Mouse (Mus musculus): ENCODE measurements around the gene Wdr61. TPM values are rescaled to one million over a fixed set of nuclear protein-coding genes. Genes with fewer than 3 reads are reported as not detected.
A peak's percentile ranks its signal among the peaks of the same experiment; 100 is the strongest.

Gene Wdr61
- polyA plus RNA-seq (2012; rRNA removed) (34.8 and 50.6 TPM in 2 replicates), polyA plus RNA-seq (2014; fragmentation: Nextera tagmentation; extraction: Ambion mirVana) (106 and 108 TPM in 2 replicates)

DNA sequence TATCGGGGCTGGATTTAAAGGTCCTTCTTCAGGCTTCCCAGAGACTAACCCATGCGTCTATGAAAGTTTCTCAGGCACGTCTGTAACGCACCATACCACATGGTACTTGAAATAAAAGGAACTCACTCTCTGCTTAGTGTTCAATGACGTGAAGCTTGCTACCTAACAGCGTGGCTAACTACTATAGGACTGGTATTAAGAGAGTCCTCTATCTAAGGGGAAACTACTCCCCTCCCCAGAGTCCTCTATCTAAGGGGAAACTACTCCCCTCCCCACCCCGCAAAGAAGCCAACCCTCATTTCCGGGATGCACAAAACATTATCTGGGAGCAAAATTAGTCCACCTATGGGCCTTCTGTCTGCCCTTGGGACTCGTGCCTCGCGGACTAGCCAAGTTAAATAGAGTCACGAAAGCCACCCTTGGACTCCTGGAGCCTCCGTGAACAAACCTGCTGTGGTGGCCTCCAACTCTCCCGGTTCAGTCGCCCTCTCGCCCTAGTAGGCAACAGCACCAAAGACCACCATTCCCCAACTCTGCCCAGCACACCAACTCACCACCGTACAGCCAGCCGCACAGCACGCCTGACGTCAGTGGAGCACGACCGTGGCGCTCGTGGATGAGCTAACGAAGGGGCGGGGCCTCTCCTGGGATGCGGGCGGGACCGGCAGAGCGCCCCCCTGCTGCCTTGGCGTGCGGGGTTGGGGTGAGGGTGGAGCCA, at the start of gene Wdr61:
Gene Wdr61 (minus strand): TSS at position 599 of the 718 bp plus-strand sequence.
- peak within 1 kb of the TSS; percentile 54 for H3K27ac ChIP-seq
- TF ChIP-seq EP300 (IDR thresholded peaks at IDR 0.05; ENCODE audit: low read depth) (no peak), CTCF (IDR thresholded peaks at IDR 0.05; ENCODE audit: low read depth) (peak; percentile 93)
- H3K36me3 ChIP-seq (replicated peaks; ENCODE audit: control insufficient read depth, insufficient read depth, low read depth), result peaks cover 6% of the 10 kb centered on the region; the same call in 1 of the 2 replicates
- peaks cover 11% of the 10 kb centered on the region in 2 experiments for H3K4me1 ChIP-seq (replicated peaks; ENCODE audit: control insufficient read depth in 2 of 2, insufficient read depth in 2 of 2, low read length in 1 of 2)
- under 1% methylated on average over 32 of the region's 32 CpGs for WGBS (ENCODE audit: insufficient replicate concordance)
- peak within 1 kb of the TSS; percentile 84 for H3K9ac ChIP-seq (replicated peaks)
- H3K4me3 ChIP-seq (ENCODE audit: insufficient read depth in 1 of 2, low read depth in 2 of 2, low read length in 2 of 2), result peak within 1 kb of the TSS; percentile 73 to 92
- ATAC-seq (ENCODE audit: insufficient read depth), result peak; percentile 97
- H3K27me3 ChIP-seq (ENCODE audit: control insufficient read depth, insufficient read depth, low read length), result no peaks in the 10 kb centered on the region
- no peaks in the 10 kb centered on the region for H3K9me3 ChIP-seq (ENCODE audit: control insufficient read depth, low read length)
- peak within 1 kb of the TSS; percentile 92 for H3K4me2 ChIP-seq (ENCODE audit: low read depth)
- DNase-seq (ENCODE audit: low read depth in 3 of 3, low spot score in 3 of 3), result peak; percentile 91 to 93 (median 93)

DNA sequence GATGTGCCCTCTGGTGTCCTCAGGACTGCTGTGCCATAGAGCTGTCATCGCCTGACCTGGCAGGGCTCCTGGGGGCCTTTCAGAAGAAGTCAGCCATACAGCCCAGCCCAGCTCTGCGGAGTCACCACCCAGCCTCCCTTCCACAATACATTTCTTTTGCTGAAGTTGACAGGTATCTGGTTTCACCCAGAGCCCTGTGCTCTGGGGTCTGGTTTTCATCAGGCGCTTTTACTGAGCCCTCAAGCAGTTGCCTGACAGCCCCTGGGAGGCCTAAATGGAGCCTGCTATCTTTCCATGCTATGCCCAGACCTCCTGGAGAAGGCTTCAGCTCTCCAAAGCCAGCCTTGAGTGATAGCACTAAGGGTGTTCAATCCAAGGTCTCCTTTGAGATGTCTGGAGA, 49.7 kb upstream of the Wdr61 start:
- no peaks in the 10 kb centered on the region for H3K9me3 ChIP-seq (ENCODE audit: control insufficient read depth, low read length)
- WGBS (ENCODE audit: insufficient replicate concordance), result 63% methylated on average over 3 of the region's 3 CpGs
- no peak overlapping the region for H3K4me3 ChIP-seq (ENCODE audit: insufficient read depth in 1 of 2, low read depth in 2 of 2, low read length in 2 of 2)
- H3K9ac ChIP-seq (replicated peaks), result no peak overlapping the region
- DNase-seq (ENCODE audit: low read depth in 3 of 3, low spot score in 3 of 3), result no peak
- no peak overlapping the region for H3K27ac ChIP-seq
- ATAC-seq (ENCODE audit: insufficient read depth), result no peak
- H3K27me3 ChIP-seq (ENCODE audit: control insufficient read depth, insufficient read depth, low read length), result no peaks in the 10 kb centered on the region
- no peak overlapping the region for H3K4me2 ChIP-seq (ENCODE audit: low read depth)
- TF ChIP-seq CTCF (IDR thresholded peaks at IDR 0.05; ENCODE audit: low read depth), result no peak
- TF ChIP-seq EP300 (IDR thresholded peaks at IDR 0.05; ENCODE audit: low read depth), result no peak
- no peaks in the 10 kb centered on the region for H3K36me3 ChIP-seq (replicated peaks; ENCODE audit: control insufficient read depth, insufficient read depth, low read depth)
- H3K4me1 ChIP-seq (replicated peaks; ENCODE audit: control insufficient read depth in 2 of 2, insufficient read depth in 2 of 2, low read length in 1 of 2), result no peaks in the 10 kb centered on the region; a peak in 1 of 4 replicates

DNA sequence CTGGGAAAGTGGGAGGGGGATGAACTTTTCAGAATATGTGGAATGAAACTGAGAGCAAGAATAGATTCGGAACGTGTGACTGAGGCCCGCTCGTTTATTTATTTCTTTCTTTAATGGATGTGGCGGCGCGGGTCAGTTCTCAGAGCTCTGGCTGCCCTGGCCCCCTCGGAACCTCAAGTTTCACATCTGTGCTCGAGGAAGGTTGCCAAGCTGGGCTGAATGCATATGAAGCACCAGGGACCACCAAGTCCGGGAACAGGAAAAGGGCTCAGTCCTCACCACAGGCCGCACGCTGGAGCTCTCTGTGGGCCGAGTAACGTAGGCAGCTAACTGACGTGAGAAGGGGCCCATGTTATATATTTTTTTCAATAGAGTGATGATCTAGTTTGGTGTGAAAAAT, 48.2 kb upstream of the Wdr61 start:
- no peak overlapping the region for H3K4me2 ChIP-seq (ENCODE audit: low read depth)
- no peak overlapping the region for H3K4me3 ChIP-seq (ENCODE audit: insufficient read depth in 1 of 2, low read depth in 2 of 2, low read length in 2 of 2)
- TF ChIP-seq CTCF (IDR thresholded peaks at IDR 0.05; ENCODE audit: low read depth) (no peak), EP300 (IDR thresholded peaks at IDR 0.05; ENCODE audit: low read depth) (no peak)
- WGBS (ENCODE audit: insufficient replicate concordance), result 74% methylated on average over 15 of the region's 15 CpGs
- no peaks in the 10 kb centered on the region for H3K36me3 ChIP-seq (replicated peaks; ENCODE audit: control insufficient read depth, insufficient read depth, low read depth)
- ATAC-seq (ENCODE audit: insufficient read depth), result no peak
- no peak overlapping the region for H3K9ac ChIP-seq (replicated peaks)
- DNase-seq (ENCODE audit: low read depth in 3 of 3, low spot score in 3 of 3), result no peak
- no peaks in the 10 kb centered on the region; a peak in 1 of 4 replicates for H3K4me1 ChIP-seq (replicated peaks; ENCODE audit: control insufficient read depth in 2 of 2, insufficient read depth in 2 of 2, low read length in 1 of 2)
- no peaks in the 10 kb centered on the region for H3K27me3 ChIP-seq (ENCODE audit: control insufficient read depth, insufficient read depth, low read length)
- no peaks in the 10 kb centered on the region for H3K9me3 ChIP-seq (ENCODE audit: control insufficient read depth, low read length)
- H3K27ac ChIP-seq, result no peak overlapping the region

DNA sequence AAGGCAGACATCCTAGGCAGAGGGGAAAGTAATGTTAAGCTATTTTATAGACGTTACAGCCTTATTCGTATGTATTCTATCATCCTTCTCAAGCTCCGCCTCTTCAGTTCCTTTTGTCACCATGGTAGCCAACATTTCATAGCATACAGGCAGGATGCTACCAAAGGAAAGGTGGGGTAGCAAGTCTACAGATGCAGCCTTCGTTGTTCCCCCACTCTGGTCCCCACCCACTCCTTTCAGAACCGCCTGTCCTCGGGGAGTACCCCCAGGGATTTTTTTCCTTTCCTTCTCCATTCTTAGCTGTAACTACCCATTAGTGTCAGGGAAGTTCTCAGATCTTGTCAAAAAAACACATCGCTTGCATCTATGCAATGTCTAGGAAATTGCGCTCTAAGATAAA, 45.0 kb upstream of the Wdr61 start:
- 63% methylated on average over 8 of the region's 8 CpGs for WGBS (ENCODE audit: insufficient replicate concordance)
- DNase-seq (ENCODE audit: low read depth in 3 of 3, low spot score in 3 of 3) (no peak), ATAC-seq (ENCODE audit: insufficient read depth) (no peak)
- H3K36me3 ChIP-seq (replicated peaks; ENCODE audit: control insufficient read depth, insufficient read depth, low read depth), result no peaks in the 10 kb centered on the region
- no peaks in the 10 kb centered on the region for H3K9me3 ChIP-seq (ENCODE audit: control insufficient read depth, low read length)
- no peak overlapping the region for H3K27ac ChIP-seq
- H3K4me1 ChIP-seq (replicated peaks; ENCODE audit: control insufficient read depth in 2 of 2, insufficient read depth in 2 of 2, low read length in 1 of 2), result no peaks in the 10 kb centered on the region
- no peak overlapping the region for H3K4me3 ChIP-seq (ENCODE audit: insufficient read depth in 1 of 2, low read depth in 2 of 2, low read length in 2 of 2)
- no peak for TF ChIP-seq CTCF (IDR thresholded peaks at IDR 0.05; ENCODE audit: low read depth)
- TF ChIP-seq EP300 (IDR thresholded peaks at IDR 0.05; ENCODE audit: low read depth), result no peak
- H3K9ac ChIP-seq (replicated peaks), result no peak overlapping the region
- H3K4me2 ChIP-seq (ENCODE audit: low read depth), result no peak overlapping the region
- no peaks in the 10 kb centered on the region for H3K27me3 ChIP-seq (ENCODE audit: control insufficient read depth, insufficient read depth, low read length)

DNA sequence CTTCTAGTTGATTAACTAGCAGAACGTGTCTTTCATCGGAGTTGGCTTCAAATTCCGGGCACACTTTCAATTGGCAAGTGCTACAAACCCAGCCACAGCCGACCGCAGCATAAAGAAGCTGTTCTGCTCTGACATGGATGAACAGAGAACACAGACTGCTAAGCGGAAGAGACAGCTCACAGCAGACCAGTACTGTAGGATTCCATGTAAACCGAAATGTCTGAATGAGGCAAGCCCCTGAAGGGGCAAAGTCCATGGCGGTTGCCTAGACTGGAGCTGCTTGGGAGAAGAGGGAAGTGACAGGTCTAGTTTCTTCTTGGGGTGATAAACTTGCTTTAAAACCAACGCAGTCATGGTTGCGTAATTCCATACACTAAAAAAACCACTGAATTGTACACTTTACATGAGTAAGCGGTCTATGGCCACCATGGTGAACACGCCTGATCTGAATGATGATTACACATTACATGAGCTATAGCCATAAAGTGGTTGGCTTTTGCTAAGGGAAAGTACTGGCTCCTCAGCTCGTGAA, 42.2 kb upstream of the Wdr61 start:
- ATAC-seq (ENCODE audit: insufficient read depth), result no peak
- Histone ChIP-seq H3K36me3 (replicated peaks; ENCODE audit: control insufficient read depth, insufficient read depth, low read depth) (no peaks in the 10 kb centered on the region), H3K9me3 (ENCODE audit: control insufficient read depth, low read length) (no peaks in the 10 kb centered on the region), H3K4me3 (ENCODE audit: insufficient read depth in 1 of 2, low read depth in 2 of 2, low read length in 2 of 2) (no peak overlapping the region), H3K9ac (replicated peaks) (no peak overlapping the region), H3K27ac (no peak overlapping the region), H3K4me2 (ENCODE audit: low read depth) (no peak overlapping the region), H3K27me3 (ENCODE audit: control insufficient read depth, insufficient read depth, low read length) (no peaks in the 10 kb centered on the region), H3K4me1 (replicated peaks; ENCODE audit: control insufficient read depth in 2 of 2, insufficient read depth in 2 of 2, low read length in 1 of 2) (no peaks in the 10 kb centered on the region)
- WGBS (ENCODE audit: insufficient replicate concordance), result 59% methylated on average over 13 of the region's 13 CpGs
- no peak for DNase-seq (ENCODE audit: low read depth in 3 of 3, low spot score in 3 of 3)
- TF ChIP-seq EP300 (IDR thresholded peaks at IDR 0.05; ENCODE audit: low read depth), result no peak
- TF ChIP-seq CTCF (IDR thresholded peaks at IDR 0.05; ENCODE audit: low read depth), result no peak

All from liver, embryonic 14.5 days (tissue).